Mouse (Mus musculus) adrenal gland, adult 18-20 months (tissue): ENCODE data around the gene Atp7a. TPM values are rescaled to one million over a fixed set of nuclear protein-coding genes. Genes with fewer than 3 reads are reported as not detected.
"Not testable (repeated sequence)": the region's sequence is repeated elsewhere in the genome, so short reads cannot be mapped to it uniquely, and the experiment has no call there.

Experiments
- DNase-seq, 2 experiments: peaks; one replicate each; pipeline ENCODE4 v3.0.0; 2021 to 2022; ENCODE audit warnings: low spot score in 2 of 2
- total RNA-seq, 2 experiments: library from RNA; stranded (reverse); gene quantifications; 1 replicate in 1 of 2; 2 replicates in 1 of 2; pipeline ENCODE4 v1.2.3; 2021

Gene Atp7a
- total RNA-seq, 2 experiments from 2014 or later: 28.7 to 43.2 TPM

DNA sequence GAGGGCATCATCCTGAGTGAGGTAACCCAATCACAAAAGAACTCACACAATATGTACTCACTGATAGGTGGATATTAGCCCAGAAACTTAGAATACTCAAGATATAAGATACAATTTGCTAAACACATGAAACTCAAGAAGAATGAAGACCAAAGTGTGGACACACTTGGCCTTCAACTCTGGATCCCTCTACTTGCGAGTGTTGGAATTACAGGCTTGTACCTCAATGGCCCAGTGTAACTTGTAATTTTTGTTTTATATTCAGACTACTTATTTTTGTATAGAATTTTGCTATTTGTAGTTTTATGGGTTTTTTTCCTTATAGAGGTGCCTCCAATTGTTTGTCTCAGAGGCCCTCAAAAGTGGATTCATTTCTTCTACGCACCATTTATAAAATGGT lies 50.8 kb downstream of the Atp7a start:
- not testable (repeated sequence) for DNase-seq

DNA sequence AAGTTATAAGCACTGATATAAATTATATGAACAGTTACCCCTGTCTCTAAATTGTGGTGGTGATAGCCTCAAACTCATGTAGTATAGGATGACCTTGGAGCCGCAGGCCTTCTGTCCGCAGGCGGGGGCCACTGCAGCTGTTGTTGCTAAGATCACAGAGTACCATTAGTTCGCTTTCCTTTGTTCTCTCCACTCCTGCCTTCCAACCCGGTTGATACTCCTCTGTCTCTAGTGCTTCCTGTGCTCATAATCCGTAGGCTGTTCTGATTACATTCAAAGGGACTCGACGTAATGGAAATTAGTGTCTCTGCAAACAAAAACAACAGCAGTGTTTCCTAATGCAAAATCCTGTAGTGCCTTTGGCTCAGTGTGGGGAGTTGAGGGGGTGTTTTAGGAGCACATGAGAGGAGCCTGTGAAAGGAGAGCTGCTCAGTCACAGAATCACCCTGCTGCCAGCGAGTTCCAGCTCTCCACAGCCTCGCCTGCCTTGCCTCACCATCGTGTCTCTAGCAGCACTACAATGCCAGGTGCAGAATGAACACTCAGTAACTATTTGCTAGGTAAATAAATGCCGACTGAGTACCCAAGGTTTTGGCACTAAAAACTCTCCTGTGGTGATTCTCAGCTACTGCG lies 53.9 kb downstream of the Atp7a start:
- no peak for DNase-seq

DNA sequence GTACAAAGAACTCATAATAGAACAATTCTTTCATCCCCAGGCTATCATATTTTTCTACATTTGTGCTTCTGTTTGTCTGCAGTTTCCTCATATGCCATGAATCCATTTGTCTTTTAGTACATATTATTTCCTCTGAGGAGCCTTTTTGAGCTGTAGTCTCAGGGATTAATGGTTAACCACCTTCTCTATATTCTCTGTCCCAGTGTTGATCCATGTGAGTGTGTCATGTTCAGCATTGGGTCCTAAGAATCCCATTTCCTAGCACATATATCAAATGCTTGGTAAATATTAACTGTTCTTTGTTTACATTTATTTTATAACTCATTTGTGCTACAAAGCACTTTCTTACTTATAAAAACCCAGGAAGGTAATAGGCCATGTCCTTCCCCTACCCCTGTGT lies 55.4 kb downstream of the Atp7a start:
- DNase-seq: no peak

DNA sequence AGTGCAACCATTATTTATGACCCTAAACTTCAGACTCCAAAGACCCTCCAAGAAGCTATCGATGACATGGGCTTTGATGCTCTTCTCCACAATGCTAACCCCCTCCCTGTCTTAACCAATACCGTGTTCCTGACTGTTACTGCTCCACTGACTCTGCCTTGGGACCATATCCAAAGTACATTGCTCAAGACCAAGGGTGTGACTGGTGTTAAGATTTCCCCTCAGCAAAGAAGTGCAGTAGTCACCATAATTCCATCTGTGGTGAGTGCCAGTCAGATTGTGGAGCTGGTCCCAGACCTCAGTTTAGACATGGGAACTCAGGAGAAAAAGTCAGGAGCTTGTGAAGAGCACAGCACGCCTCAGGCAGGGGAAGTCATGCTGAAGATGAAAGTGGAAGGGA lies 58.1 kb downstream of the Atp7a start:
- DNase-seq: no peak

DNA sequence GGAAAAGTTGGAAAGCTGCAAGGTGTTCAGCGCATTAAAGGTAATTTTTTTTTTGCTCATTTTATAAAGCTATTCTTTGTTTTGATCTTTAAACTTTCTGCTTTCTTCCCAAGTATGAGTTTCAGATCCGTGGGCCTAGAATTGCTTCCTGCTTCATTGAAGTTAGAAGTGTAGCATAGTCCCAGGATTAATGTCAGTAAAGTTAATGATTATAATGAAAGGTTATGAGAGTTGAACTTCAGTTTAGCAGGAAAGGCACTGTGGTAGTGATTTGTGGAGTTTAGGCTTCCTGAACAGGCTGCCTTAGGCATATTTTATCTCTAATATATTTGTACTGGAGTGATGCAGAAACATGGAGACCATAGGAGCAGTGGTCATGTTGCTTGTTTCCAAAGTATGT lies 58.5 kb downstream of the Atp7a start:
- no peak for DNase-seq

DNA sequence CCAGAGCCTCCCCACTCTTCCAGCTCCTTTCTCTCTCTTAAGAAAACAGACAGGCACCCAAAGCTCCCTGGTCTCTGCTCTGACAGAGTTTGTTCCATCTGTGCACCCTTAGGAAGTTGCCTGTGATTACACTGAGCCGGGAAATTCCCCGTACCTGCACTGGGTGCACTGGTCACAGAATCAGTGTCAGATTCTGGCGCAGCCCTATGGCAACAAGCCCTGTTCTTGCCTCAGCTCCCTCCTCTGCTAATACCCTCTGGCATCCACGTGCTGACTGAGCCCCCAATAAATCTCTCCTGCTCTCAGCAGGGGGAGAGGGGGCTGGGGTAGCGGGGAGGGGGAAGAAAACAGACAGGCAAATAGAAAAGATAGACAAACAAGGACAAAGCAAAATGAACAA lies 65.9 kb downstream of the Atp7a start:
- DNase-seq: no peak

DNA sequence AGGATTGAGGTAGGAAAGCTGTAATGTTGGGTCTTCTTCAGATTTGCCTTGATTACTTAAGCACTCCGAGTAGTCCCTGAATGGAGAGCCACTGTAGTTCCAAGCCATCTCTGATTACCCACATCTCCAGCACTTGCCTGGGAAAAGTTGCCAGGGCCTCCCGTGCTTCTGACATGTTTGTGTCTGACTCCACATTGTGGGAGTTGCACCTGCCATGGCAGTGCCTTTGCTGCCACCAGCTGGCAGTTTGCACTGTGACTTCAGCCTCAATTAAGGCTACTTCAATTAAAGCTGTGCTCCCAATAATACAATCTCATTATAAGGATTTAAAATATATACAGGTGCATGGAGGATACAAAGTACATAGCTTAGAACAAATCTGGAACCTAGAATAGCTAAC lies 78.4 kb downstream of the Atp7a start:
- no peak for DNase-seq

DNA sequence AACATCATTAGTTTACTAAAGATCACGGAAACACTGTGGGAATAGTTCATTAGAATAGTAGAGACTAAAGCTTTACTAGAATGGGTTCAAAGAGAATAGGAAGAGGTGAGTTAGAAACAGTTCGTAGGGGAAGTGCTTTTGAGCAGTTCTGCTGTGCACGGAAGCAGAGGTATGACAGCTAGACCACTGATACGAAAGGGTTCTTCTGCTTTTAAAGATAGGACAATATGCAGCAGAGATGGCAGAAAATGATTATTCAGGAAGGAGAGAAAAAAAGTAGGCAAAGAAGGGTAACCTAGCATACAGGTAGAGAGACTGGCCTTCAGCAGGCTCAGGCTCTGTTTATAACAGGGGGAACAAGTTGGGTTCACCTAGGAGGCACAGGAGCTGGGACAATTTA lies 86.8 kb downstream of the Atp7a start:
- no peak for DNase-seq

DNA sequence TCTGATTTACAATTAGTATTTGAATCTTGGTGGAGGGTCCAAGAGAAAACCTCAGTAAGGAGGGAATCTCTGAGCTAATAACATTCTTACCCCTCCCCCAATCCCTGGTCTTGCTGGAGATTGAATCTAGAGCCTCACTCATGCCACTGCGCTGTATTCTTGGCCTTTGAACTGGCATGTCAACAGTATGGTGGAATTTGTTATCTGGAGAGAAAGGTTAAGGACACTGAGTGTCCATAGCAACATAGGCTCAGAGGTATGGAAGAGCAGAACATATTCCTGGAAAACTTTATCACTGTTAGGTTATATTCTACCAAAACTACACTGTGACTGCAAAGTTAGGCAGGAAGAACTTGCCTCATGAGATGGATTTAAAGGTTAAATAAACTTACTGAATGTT lies 87.6 kb downstream of the Atp7a start:
- DNase-seq: no peak

DNA sequence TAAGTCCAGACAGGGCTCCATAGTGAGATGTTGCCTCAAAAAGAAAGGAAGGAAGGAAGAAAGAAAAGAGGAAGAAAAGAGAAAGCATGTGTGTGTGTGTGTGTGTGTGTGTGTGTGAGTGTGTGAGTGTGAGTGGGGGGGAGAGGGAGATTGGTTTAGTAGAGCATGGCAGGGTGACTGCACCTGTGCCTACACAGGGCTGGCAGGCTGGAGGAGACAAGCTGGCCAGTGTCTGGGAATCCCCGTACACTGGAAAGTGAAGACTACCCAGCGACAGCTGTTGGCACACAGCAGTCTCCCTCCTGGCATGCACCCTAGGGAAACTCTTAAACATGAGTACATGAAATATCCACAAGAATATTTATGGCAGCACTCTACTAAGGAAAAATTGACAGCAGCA lies 95.7 kb downstream of the Atp7a start:
- DNase-seq: no peak

DNA sequence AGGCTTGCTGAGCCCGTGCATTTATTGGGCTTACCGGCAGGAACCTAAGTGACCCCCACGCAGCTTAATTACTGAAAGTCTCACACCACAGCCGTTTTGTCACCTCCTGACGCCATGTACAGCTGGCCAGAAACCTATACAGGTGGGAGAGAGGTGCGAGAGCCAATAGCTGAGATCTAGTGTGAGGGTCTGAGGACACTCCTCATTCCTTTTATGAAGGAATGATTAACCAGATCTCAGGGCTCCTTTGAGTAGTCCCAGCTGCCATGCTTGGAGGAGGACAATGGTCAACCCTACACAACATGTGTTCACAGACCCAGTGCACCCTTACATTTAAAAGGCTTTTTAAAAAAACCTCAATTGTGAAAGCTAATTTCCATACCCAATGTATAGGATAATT lies 101.2 kb downstream of the Atp7a start:
- no peak for DNase-seq

DNA sequence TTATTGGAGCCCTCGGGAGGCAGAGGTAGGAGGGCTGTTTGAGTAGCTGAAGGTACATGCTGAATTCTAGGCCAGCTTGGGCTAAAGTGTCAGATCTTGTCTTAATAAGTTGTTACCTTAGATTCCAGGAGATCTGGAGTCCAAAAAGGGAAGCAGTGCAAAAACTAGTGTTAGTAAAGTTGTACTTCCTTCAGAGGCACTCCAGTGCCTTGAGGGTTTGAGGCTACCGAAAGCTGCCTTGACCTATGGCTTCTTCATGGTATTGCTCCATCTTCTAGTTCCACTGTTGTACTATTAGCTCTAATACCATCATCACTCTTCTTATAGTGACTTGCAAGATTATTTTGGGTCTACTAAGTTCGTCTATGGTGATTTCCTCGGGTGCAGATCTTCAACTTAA lies 102.8 kb downstream of the Atp7a start:
- DNase-seq: no peak

DNA sequence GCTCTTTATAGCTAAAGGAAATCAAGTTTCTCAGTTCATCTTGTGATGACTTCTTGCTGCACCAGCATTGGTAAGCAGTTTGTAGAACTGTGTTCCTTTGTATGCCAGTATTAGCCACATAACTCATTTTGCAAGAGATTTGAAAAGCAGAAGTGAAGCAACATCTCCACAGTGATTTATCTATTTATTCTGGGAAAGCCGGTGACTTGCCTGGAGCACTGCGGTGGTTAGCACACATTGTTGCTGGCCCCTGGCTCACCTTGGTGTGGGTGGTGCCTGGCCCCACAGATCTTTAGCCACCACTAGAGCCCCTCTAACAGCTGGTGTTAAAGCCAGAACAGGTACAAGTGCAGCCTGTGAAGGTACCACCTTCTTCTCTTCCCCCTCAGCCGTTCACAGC lies 107.8 kb downstream of the Atp7a start:
- DNase-seq: peak in 1 of 2 experiments; percentile 20

DNA sequence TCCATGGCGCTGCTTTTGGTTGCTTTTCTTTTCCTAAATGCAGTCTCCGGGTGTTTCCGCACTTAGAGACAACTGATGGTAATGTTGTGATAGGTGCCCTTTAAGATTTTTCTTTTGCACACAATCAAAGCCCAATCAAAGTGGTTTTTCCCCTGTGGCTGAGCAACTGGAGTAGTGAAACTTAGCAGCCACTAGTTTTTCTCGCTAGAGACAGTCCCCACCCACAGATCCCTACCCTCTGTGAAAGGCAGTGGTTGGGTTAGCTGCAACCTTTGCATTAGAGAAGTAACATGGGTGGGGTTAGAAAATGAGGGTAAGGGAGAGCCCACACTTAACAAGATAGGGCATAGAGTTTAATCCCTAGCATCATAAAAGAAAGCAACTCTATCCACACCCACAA lies 108.4 kb downstream of the Atp7a start:
- DNase-seq: no peak

DNA sequence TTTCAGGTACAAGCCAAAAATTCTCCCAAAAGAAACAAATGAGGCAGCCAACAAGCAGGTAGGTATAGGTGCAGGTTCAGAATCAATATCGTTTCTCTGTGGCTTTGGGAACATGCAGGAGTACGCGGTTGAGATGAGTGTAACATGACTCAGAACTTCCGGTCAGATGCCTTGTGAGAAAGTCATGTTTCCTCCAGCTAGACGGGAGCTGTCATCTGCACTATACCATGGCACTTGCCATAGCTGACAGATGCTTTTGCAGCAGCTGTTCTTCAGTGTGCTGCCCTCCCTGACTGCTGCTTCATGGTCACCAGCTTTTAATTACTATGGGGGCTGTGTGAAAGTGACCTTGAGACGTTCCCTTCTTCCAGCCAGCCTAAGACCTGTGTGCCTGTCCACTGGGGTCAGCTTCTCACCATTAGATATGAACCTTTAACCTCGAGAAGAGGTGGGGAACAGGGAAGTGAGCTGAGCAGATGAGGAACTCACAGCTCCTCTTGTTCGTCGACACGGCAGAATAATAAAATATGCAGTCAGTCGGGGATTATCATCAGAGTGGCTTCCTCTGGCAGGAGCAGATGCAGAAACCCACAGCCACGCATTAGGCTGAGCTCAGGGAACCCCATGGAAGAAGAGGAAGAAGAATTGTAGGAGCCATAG lies 109.0 kb downstream of the Atp7a start:
- DNase-seq: no peak

DNA sequence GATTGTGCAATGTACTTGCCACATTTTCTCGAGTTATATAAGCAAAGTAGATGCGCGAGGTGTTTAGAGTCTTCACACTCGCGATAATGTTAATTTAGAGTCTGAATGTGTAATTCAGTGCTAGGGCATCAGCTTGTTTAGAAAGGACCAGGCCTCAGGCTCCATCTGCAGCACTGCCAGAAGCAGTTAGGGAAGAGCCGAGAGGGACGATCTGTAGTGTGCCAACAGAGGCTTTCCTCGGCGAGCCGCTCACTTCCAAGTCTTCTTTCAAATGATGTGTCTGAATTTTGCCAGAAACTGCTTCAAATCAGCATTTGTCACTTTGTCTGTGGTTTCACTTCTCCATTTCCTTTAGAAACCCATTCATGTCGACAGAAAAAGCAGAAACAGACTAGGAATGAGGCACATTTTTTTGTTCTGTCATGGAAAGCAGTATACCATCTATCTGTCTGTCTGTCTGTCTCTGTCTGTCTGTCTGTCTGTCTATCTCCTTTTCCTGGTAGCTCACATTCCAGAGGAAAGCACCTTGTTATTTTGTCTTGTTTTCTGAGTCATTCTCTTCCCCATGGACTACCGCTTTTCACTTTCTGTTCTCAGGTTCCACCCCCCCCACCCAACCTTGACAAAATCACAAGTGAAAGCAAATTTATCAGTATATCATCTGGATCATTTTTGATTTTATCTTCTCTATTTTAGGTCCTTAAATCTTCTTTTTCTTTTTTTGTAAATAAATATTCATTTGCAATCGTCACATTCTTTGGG lies 112.4 kb downstream of the Atp7a start:
- DNase-seq: no peak

DNA sequence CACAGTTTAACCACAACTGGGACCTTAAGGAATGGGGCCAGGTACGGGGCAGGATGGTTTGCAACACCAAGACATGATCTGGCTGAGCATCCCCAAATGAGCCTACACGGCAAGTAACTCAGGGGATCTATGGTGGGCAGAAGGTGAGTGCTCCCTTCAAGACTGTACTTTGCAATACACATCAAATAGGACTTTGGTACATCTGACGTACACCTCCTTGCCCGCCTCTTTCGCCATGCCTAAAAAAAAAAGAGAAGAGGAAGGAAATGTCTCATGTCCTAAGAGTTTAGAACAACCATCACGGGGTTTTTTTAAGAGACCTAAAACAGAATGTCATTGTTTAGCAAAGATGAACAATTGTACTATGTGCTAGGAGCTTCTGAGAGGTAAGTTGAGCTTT lies 115.9 kb downstream of the Atp7a start, which contains the start of gene Tlr13:
TSS of gene Tlr13 (plus strand) at position 269 of the 400 bp plus-strand sequence.
- DNase-seq: no peak

DNA sequence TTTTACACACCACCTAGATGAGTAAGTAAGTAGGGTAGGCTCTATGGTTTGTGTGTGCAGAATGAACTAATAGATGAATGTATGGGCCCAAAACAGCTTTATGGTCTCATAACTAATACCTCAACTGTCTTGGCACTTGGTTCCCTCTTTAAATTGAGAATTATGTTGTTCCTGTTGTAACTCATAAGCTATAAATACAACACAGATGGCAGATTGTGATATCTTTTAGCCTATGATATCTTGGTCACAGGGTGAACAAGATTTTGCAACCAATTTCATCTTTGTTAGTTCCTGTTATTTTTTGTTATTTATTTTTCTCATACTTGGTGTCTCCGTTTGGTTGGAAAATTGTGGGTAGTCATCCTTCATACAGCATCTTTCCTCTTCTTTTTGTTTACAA lies 121.1 kb downstream of the Atp7a start:
- DNase-seq: no peak

DNA sequence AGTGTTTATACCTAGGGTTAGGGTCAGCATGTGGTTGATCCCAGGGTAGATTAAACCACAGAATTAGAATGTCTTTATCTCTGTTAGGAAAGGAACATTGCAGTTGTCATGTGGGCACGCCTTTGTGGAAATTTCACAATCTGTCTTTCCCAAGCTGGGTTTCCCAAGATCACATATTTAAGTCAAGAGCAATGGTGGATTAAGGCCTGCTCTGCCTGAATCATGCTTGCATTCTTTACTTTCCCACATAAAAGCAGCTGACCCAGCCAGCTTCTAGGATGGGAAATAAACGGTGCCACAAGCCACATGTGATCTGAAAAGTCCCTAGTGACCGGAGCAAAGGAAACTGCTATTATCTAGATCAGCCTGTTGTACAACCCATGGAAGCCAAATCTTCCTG lies 122.4 kb downstream of the Atp7a start:
- DNase-seq: no peak

DNA sequence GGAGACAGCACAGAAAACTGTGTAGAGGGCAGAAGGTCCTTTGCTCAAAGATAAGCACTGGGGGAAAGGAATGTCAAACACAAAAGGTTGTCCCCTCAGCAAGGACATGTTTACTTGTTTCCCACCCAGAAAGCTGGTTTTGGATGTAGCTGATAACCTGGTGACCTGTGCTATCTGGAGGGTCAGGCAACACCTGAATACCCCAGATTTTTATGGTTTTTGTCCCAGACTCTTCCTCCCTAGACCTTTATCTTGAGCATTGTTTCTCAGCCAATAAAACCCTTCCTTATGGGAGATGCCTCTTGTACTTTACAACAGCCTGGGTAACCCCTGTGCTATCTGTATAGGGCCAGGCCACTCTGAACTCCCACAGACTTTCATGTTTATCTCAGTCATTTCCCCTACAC lies 127.1 kb downstream of the Atp7a start:
- DNase-seq: no peak

DNA sequence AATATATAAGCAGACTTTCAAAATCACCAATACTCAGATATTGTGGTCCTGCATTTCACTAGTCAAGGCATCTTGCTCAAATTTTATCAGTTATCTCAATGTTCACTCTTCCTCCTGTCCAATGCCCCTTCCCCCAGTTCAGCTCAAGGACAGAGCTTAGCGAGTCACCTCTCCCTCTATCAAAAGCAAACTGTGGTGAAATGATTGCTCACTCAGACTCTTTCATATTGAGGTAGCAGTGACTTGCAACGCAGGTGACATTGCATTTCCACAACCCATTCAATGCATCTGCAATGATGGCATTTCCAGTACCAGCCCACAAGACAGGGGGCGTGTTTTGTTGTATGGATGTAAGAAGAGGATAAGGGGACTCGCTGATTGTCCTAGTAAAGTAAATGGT lies 128.8 kb downstream of the Atp7a start:
- no peak for DNase-seq

DNA sequence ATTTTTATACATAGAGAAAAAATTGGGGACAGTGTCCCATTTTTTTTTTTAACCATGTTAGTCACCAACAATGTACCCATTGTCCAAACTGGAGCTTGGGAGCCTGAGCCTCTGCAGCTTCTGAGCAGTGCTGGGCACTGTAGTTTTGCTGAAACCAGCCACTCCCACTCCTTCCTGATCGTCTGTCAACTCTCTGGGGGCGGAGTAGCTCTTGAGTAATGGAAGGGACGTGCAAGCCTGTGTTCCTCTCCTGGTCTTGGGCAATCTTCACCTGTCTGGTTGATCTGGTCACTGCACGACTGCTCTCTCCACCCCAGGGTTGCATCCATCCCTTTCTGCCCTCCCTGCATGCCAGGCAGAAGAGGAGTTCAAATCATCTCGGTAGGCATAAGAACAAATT lies 136.9 kb downstream of the Atp7a start:
- no peak for DNase-seq
